Mouse (Mus musculus): ENCODE data around the gene Akap6.

- TF ChIP-seq POLR2A (IDR thresholded peaks at IDR 0.05; ENCODE audit: insufficient read length, low read depth), result no peak
- TF ChIP-seq MAX (IDR thresholded peaks at IDR 0.05; ENCODE audit: low read depth), result no peak
- no peak for TF ChIP-seq POLR2AphosphoS2 (IDR thresholded peaks at IDR 0.05; ENCODE audit: insufficient read length, low read depth)
- no peak for TF ChIP-seq E2F4 (IDR thresholded peaks at IDR 0.05; ENCODE audit: insufficient read depth)
- peak; percentile 61 for TF ChIP-seq USF1 (IDR thresholded peaks at IDR 0.05; ENCODE audit: low read depth)
- TF ChIP-seq MYOG (IDR thresholded peaks at IDR 0.05; ENCODE audit: control insufficient read depth in 1 of 3, insufficient read depth in 1 of 3, insufficient read length in 2 of 3, low read depth in 2 of 3), result no peak
Observed at GRCm38 (mm10) chr12:52876065-52876464, 176.9 kb downstream of the Akap6 start.

All from myocyte (in vitro differentiated cells).